Mouse (Mus musculus) kidney, postnatal 4 days (tissue): ENCODE measurements at regions not wholly inside any gene's neighbourhood (a gene's known extent, or its start where the extent isn't known, plus 50 kb on each side); places are given as distances from the start of the nearest gene placed in this dataset.
A peak's percentile ranks its signal among the peaks of the same experiment; 100 is the strongest.
"Not testable (repeated sequence)": the region's sequence is repeated elsewhere in the genome, so short reads cannot be mapped to it uniquely, and the experiment has no call there.

Source experiments
- DNase-seq, 2 experiments: peaks; one replicate each; pipeline ENCODE4 v3.0.0; 2021; ENCODE audit warnings: mixed read lengths in 2 of 2

- no peak for DNase-seq
Measured at GRCm38 (mm10) chr6:22497306-22497705, 141.3 kb upstream of the Fam3c start.

- DNase-seq: peak in 1 of 2 experiments; percentile 10
Measured at GRCm38 (mm10) chr6:22496471-22496870, 140.4 kb upstream of the Fam3c start.

- no peak for DNase-seq
Measured at GRCm38 (mm10) chr6:22493632-22494260, 137.7 kb upstream of the Fam3c start.

- no peak for DNase-seq
Measured at GRCm38 (mm10) chr6:22492896-22493295, 136.9 kb upstream of the Fam3c start.

GRCm38 (mm10) chr6:22490762-22491161 lies 134.7 kb upstream of the Fam3c start:
- DNase-seq: no peak

GRCm38 (mm10) chr6:22487467-22487866 lies 131.4 kb upstream of the Fam3c start:
- DNase-seq: no peak

GRCm38 (mm10) chr6:22485828-22486518 lies 129.9 kb upstream of the Fam3c start:
- DNase-seq: no peak

GRCm38 (mm10) chr6:22482257-22482656 lies 126.2 kb upstream of the Fam3c start:
- DNase-seq: not testable (repeated sequence)

- no peak for DNase-seq
Measured at GRCm38 (mm10) chr6:22474604-22475003, 118.6 kb upstream of the Fam3c start.

GRCm38 (mm10) chr6:22474011-22474410 lies 118.0 kb upstream of the Fam3c start:
- no peak for DNase-seq

- not testable (repeated sequence) for DNase-seq
Measured at GRCm38 (mm10) chr6:22472400-22472799, 116.4 kb upstream of the Fam3c start.

GRCm38 (mm10) chr6:22467334-22467993 lies 111.4 kb upstream of the Fam3c start:
- no peak for DNase-seq

- DNase-seq: no peak
Measured at GRCm38 (mm10) chr6:22465926-22466325, 109.9 kb upstream of the Fam3c start.

- DNase-seq: no peak
Measured at GRCm38 (mm10) chr6:22459440-22460016, 103.5 kb upstream of the Fam3c start.

GRCm38 (mm10) chr6:22452203-22452602 lies 96.2 kb upstream of the Fam3c start:
- DNase-seq: no peak

GRCm38 (mm10) chr6:22450501-22450900 lies 94.5 kb upstream of the Fam3c start:
- no peak for DNase-seq

GRCm38 (mm10) chr6:22448906-22449305 lies 92.9 kb upstream of the Fam3c start:
- DNase-seq: no peak

GRCm38 (mm10) chr6:22447636-22448035 lies 91.6 kb upstream of the Fam3c start:
- no peak for DNase-seq

- DNase-seq: peak; percentile 7 to 16
Measured at GRCm38 (mm10) chr6:22446621-22447310, 90.7 kb upstream of the Fam3c start.

GRCm38 (mm10) chr6:22444856-22445255 lies 88.8 kb upstream of the Fam3c start:
- DNase-seq: not testable (repeated sequence)

- no peak for DNase-seq
Measured at GRCm38 (mm10) chr6:22444220-22444619, 88.2 kb upstream of the Fam3c start.

- peak in 1 of 2 experiments; percentile 15 for DNase-seq
Measured at GRCm38 (mm10) chr6:22443573-22443972, 87.5 kb upstream of the Fam3c start.

- no peak for DNase-seq
Measured at GRCm38 (mm10) chr6:22443170-22443569, 87.1 kb upstream of the Fam3c start.
